Mouse (Mus musculus) CH12F3 (cell line): Measurements from ENCODE around the gene Gm21190.
"Not testable (repeated sequence)": the region's sequence is repeated elsewhere in the genome, so short reads cannot be mapped to it uniquely, and the experiment has no call there.

Source experiments
- in situ Hi-C: fragments of 300-500 bp; cut with MboI; formaldehyde crosslinking; loops from 2 replicates; pipeline ENCODE4 v1.14.3; 2020; ENCODE audit warnings: low sequenced_read_pairs

Gm21190 gene

DNA sequence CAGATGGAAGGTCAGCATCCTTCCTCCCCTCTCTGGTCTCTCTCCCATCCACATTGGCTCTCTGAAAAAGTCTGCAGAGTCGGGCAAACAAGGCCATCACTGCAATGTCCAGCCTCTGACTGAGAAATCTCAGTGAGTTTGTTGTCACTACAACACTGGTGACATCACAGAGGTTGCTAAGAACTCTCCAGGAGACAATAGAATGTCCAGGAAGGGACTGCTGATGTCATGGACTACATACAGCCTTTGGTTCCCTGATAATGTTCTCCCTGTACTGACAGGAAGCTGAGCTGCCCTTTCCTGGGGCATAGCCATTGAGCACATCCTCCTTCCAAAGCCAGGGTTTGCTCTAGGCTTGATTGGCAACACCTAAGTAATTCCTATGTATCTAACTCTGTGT is at the start of gene Gm21190:
TSS of gene Gm21190 (minus strand) at position 101 of the 400 bp plus-strand sequence.
- in situ Hi-C loops: not testable (repeated sequence)

DNA sequence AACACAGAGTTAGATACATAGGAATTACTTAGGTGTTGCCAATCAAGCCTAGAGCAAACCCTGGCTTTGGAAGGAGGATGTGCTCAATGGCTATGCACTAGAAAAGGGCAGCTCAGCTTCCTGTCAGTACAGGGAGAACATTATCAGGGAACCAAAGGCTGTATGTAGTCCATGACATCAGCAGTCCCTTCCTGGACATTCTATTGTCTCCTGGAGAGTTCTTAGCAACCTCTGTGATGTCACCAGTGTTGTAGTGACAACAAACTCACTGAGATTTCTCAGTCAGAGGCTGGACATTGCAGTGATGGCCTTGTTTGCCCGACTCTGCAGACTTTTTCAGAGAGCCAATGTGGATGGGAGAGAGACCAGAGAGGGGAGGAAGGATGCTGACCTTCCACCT is 48.0 kb upstream of the Gm21190 start, which contains the start of gene Gm21083:
TSS of gene Gm21083 (plus strand) at position 301 of the 400 bp plus-strand sequence.
- in situ Hi-C loops: not testable (repeated sequence)

DNA sequence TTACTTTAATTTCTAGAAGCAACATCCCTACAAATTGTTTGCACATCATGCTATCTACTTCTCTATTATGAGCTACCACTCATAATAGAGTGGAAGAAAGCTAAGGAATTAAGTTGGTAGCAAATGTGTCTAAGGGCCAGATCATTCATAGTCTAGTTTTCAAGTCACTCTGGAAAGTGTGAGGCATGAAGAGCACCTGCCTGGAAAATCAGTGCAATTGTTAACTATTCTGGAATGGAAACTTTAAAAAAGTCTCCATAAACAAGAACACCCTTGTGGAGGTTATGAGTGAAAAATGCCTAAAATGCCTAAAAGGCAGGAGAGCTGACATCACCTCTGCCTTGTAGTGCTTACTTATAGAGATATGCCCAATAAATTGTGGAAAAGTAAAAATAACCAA is 44.7 kb upstream of the Gm21190 start:
- in situ Hi-C loops: not testable (repeated sequence)

DNA sequence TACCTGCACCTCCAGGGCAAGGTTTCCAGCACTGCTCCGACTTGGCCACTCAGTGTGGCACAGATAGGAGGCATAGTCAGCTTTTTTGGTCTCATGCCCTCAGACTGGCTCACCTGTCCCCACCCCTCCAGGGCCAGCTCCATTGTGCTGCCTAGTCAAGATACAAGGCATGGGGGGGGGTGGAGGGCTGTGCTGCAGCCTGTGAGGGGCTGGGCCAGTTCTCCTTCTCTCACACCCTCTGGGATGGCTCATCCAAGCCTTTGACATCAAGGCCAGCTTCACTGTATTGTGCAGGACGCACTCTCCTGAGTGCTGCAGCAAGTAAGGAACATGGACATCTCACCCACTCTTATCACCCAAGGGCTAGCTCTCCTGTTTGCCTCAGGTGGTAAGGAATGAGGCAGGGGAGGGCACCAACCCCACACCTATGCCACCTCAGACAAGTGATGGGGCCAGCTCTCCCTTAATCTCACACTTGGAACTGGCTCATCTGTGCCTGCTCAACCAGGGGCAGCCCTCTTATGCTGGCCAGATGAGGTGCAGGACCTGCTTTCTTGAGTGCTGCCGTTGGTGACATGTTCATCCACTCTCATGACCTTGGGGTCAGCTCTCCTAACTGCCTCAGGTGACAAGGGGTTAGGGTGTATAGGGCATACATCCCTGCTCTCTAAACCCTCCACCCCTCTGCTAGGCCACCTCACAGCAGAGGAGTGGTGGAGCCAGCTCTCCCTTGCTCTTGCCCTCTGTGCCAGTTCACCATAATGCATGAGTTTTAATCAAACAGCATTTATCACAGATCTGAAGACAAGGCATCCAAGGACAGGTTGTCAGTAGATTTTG is 32.6 kb upstream of the Gm21190 start:
- in situ Hi-C loops: not testable (repeated sequence)

DNA sequence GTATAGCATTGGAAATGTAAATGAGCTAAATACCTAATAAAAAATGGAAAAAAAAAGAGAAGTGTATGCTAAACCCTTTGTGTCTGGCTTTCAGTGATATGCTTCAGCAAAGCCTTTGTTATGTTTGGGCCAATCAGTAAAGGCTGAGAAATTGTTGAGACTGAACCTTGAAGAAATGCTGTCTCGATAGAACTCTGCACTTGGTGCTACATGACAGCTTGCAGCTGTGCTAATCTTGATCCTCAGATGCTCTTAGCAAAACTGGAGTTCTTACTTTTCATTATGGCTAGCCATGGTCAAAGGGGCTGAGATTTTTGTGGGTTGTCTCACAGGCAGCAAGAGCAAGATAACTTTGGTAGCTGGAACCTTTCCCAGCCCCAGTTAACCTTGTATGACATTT is 29.6 kb upstream of the Gm21190 start:
- in situ Hi-C loops: not testable (repeated sequence)

DNA sequence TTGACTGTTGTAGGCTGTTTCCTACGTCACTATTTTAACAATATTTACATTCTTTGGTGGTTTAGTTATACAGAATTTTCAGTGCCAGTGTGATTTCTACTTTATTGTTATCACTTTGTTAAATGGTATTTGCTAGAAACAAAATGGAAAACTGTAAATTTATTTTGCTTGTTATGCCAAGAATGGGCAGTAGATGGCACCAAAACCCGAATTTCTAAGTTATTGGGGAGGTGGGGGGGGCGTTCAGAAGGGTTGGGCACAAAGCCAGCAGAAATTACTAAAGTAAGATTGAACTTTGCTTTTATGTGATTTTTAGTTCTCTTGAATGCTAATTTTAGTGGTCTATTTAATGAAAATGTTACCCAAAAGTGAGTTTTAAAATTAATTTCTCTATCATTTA is 20.6 kb upstream of the Gm21190 start:
- in situ Hi-C loops: not testable (repeated sequence)

DNA sequence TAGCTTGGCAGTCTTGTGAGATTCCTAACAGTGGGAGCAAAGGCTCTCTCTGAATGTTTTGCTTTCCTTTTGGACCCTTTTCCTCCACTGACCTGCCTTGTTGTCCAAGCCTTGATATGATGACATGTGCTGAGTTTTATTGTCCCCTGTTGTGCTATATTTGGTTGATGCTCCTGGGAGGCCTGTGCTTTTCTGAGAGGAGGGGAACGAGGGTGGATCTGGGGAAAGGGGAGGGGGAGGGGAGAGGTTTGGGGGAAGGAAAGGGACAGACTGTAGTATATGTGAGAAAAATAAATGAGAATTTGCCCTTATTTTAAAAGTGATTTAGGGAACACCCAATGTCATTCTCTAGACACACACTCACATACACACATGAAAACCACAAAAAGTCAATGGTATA is 20.1 kb upstream of the Gm21190 start:
- in situ Hi-C loops: not testable (repeated sequence)

DNA sequence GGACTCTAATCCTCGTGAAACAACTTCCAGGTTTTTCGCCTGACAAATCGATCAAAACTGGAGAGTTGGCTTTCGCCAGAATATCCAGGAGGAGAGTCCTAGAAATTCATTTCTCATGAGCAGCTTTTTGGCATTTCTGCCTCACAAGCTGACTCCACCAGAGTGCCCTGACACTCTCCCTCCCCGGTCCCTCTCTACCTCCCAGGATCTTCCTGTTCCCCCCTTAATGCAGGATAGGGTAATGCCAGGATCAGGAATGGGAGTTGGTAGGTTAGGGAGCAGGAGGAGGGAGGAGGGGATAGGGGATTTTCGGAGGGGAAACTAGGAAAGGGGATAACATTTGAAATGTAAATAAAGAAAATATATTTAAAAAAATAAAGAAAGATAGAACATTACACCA is 19.6 kb upstream of the Gm21190 start:
- in situ Hi-C loops: not testable (repeated sequence)

DNA sequence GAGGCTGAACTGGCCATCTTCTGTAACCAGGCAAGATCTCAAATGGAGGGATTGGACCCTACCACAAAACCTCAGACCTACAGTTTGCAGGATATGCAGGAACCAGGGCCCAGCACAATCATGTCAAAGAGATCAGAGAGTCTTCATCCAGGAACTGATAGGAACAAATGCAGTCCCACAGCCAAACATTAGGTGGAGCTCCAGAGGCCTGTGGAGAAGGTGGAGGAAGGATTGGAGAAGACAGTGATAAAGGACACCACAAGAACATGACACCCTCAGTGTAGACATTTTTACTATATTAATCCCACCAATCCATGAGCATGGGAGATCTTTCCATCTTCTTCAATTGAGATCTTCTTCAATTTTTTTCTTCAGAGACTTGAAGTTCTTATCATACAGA is 6.6 kb downstream of the Gm21190 start:
- in situ Hi-C loops: not testable (repeated sequence)

DNA sequence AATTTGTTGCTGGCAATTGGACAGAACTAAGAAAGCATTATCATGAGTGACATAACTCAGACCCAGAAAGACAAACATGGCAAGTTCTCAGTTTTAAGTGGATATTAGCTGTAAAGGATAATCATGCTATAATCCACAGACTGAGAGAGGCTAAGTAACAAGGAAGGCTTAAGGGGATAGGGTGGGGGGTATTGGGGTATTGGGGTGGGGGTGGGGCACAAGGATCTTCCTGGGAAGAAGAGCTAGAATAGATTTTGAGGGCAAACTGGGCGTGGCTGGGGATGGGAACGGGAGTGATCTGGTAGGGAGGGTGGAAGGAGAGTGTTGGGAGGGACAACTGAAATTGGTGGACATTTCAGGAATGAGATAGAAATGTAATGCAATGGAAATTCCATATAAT is 7.0 kb downstream of the Gm21190 start:
- in situ Hi-C loops: not testable (repeated sequence)

DNA sequence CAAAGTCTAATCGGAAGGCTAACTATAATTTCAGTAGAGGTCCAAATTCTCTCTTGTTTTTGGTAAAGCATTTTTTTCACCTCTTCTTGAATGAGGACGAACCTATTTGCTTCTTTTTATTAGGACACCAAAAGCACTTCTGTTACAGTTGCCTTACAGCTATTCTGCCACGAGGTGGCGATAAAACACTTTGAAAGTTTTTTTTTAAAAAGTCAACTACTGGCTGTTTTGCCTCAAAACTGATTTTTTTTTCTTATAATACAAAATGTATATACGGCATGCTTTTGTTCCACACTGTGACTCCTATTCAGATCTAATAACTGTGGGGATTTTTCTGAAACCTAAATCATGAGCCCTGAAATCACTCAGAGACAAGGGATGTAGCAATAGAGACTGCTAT is 8.6 kb downstream of the Gm21190 start:
- in situ Hi-C loops: not testable (repeated sequence)

DNA sequence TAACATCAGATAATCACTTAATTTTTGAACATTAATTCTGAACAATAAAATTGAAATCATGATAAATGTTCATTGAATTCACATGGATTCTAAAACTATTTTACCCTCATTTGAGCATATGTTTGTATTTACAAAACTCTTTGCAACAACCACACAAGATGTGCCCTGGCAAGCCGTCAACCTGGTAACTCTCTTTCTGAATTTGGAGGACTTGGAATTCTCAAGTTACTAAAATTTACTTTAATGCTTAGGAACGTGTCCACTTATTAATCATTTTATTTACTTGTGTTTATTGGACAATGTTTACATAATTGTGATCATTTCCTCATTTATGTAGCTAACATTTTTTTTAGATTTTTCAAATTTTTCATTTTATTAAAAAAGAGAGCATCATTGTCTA is 11.9 kb downstream of the Gm21190 start:
- in situ Hi-C loops: not testable (repeated sequence)

DNA sequence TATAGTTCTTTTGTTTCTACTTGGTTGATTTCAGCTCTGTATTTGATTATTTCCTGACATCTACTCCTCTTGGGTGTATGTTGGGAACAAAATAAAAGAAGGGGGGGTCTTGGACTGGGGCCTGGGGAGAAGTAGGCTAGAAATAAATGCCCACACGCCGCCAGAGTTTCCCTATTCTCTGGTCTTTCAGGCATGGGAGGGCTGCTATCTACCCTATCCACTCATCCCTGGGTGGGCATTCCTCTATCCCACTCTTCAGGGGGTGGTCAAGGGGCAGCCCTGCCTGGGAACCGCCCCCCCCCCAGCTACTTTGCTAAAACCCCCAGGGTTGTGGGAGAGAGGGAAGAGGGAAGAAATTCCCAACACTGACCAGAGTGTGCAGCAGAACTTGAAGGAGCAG is 16.8 kb downstream of the Gm21190 start:
- in situ Hi-C loops: not testable (repeated sequence)

DNA sequence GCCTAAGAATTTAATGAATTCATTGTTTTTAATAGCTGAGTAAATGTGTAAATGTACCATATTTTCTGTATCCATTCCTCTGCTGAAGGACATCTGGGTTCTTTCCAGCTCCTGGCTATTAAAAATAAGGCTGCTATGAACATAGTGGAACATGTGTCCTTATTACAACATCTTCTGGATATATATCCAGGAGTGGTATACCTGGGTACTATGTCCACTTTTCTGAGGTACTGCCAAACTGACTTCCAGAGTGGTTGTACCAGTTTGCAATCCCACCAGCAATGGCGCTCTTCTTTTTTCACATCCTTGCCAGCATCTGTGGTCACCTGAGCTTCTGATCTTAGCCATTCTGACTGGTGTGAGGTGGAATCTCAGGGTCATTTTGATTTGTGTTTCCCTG is 19.1 kb downstream of the Gm21190 start:
- in situ Hi-C loops: not testable (repeated sequence)

DNA sequence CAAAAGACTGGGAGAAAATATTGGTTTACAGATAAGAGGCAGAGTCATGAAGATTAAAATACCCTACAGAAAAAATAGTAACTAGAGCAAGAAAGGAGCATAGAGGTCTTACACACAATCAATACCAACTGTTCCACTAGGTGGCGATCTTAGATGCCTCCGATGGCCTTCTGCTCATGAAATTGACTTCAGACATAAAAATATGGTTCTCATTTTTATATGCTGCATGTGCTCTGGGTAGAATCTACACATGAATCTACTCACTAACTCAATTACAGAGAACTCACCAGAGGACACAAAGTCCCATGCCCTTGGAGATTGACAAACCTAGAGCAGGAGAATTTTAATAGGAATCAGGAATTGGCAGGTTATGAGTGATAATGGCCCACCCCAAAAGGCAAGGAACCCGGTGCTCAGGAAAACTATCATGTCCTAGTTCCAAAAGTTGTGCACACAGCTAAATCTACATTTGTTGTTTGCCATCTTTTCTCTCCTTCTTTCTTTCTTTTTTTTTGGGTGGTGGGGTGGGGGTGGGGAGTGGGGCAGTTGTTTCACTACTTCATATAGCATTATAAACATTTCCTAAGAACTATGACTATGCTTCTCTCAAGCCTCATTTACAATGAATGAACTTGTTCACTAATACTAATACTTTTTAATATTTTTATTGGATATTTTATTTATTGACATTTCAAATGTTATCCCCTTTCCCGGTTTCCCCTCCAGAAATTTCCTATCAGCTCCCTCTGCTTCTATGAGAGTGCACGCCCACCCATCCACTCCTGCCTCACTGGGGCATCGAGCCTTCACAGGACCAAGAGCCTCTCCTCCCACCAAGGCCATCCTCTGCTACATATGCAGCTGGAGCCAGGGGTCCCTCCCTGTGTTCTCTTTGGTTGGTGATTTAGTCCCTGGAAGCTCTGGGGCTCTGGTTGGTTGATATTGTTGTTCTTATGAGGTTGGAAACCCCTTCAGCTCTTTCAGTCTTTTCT is 20.3 kb downstream of the Gm21190 start:
- in situ Hi-C loops: not testable (repeated sequence)

DNA sequence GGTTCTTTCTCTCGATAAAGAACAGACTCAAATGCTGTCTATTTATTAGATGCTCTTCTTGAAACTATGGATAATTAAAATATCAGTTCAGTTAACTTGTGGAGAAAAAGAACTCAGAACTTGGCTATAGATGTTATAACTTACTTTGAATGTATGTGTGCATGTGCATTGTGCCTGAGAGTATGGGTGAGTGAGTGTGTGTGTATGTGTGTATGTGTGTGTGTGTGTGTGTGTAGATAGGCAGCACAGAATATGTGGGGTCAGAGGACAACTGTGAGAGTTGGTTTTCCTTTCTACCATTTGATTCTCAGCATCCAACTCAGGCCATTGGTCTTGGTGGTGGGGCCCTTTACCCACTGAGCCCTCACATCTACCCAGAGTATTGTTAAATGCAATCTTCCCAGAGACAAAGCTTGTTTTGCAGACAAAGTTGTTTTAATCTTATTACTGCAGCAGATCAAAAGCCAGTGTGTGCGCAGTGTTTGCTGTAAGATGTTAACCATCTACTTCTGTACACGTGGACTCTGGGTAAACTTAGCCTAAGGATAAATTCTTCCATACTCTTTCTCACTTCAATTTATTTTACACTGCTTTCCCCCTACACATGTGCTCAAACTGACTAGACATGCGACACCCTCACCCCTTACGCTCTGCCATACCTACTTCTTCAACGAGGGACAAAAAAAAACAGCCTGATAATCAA is 21.1 kb downstream of the Gm21190 start:
- in situ Hi-C loops: not testable (repeated sequence)

DNA sequence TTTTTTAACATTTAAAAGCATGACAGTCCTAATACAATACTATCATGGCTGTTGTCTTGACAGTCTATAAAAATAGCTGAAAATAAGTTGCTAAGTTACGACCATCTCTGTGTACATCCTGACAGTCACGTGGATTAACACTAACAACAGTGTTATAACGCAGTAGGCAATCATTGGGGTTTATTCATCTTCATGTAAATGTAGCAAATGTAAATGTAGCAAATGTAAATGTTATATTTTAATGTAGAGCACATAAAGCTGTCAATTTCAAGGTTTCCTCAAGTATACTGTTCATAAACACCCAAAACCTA is 21.8 kb downstream of the Gm21190 start:
- in situ Hi-C loops: no loop called here

DNA sequence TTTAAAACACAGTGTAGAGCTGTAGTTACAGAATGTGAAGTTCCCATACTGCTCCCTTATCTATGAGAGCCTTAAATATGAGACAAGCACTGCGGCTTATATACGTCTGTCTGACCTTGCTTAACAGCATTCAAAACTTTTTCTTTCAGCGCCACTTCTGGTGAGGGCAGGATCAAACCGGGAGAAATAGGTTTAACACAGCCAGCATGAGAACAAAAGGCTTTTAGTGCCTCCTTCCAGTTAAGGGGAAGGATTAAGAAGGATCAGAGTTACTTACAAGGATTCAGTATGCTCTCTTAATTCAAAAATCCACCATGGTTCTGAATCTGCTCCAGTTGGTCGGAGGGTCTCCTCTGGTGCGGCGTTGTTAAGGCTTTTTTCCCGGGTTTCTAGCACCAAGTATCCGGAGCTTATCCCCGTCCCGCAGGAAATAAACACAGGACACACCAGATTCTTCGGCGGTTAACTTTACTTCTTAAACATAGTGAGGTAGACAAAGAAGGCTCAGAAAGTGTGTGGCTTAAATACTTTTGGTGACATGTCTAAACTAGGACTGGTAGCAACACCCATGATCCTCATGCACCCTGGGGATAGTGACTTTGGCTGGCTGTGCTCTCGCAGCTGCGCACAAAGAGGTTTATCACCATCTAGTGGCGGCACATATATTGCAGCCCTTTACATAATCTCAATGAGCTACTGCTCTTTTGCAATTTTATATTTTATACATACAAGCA is 22.3 kb downstream of the Gm21190 start:
- in situ Hi-C loops: no loop called here

DNA sequence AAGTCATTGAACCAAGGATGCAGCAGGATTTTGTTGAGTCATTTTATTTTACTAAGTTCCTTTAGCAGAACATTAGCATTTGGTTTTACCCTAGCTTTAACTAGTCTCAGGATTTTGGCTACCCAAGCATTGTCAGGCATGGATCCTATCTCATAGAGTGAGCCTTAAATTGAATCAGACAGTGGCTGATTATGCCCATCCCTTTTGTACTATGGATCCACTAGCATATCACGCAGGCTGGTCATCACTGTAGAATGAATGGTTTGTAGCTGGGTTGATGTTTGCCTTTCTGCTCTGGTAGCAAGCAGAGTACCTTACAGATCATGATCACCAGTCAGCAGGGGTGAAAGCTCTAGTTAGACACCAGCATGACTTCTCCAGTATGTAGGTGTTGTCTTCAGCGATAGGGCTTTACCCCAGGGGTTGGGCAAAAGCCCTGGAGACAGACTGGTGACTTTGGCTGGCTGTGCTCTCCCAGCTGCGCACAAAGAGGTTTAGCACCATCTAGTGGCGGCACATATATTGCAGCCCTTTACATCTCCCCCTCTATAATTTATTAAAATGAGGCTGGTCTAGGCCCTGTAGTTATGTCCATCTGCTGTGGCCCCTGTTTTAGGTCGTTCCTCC is 30.1 kb downstream of the Gm21190 start:
- in situ Hi-C loops: not testable (repeated sequence)

DNA sequence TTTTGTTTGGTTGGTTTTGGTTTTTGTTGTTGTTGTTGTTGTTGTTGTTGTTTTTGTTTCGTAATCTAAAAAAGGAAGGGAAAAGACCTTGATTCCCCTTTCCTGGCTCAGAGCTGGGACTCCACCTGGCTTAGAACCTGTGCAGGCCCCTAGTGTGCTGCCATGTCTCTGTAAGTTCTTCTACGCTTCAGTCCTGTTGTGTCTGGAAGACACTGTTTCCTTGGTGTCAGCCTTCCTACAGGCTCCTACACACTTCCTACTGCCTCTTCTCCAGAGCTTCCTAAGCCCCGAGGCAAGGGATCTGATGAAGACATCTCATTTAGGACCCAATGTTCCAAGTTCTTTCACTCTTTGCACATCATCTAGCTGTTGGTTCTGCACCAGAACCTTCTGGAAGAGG is 30.7 kb downstream of the Gm21190 start:
- in situ Hi-C loops: not testable (repeated sequence)
